Mouse (Mus musculus) retina, embryonic 14.5 days (tissue): ENCODE measurements around the gene Pdpk1.
A peak's percentile ranks its signal among the peaks of the same experiment; 100 is the strongest.
"Not testable (repeated sequence)": the region's sequence is repeated elsewhere in the genome, so short reads cannot be mapped to it uniquely, and the experiment has no call there.

Experiments used
- DNase-seq: peaks from one replicate; pipeline ENCODE4 v3.0.0-alpha.2; 2015; ENCODE audit warnings: low spot score

Pdpk1 gene

GRCm38 (mm10) chr17:24162584-24163175 is 12.0 kb upstream of the Pdpk1 start:
- DNase-seq = no peak

GRCm38 (mm10) chr17:24161466-24161865 is 10.7 kb upstream of the Pdpk1 start:
- DNase-seq = no peak

GRCm38 (mm10) chr17:24157526-24157925 is 6.8 kb upstream of the Pdpk1 start:
- no peak for DNase-seq

GRCm38 (mm10) chr17:24157121-24157520 is 6.4 kb upstream of the Pdpk1 start:
- DNase-seq = no peak

- no peak for DNase-seq
These were observed 5.7 kb upstream of the Pdpk1 start for GRCm38 (mm10) chr17:24156394-24156793.

GRCm38 (mm10) chr17:24155742-24156141 is 5.0 kb upstream of the Pdpk1 start:
- DNase-seq = no peak

GRCm38 (mm10) chr17:24154463-24154862 is 3.7 kb upstream of the Pdpk1 start:
- no peak for DNase-seq

GRCm38 (mm10) chr17:24151890-24152563 is 1.3 kb upstream of the Pdpk1 start:
- DNase-seq = peak; percentile 88

- DNase-seq = no peak
These were observed 658 bp upstream of the Pdpk1 start for GRCm38 (mm10) chr17:24151382-24151781.

GRCm38 (mm10) chr17:24149421-24149820 is 1.3 kb downstream of the Pdpk1 start:
- DNase-seq = no peak

- no peak for DNase-seq
These were observed 7.8 kb downstream of the Pdpk1 start for GRCm38 (mm10) chr17:24142897-24143296.

GRCm38 (mm10) chr17:24141425-24141920 is 9.3 kb downstream of the Pdpk1 start:
- DNase-seq = peak; percentile 97

- DNase-seq = peak; percentile 28
These were observed 9.8 kb downstream of the Pdpk1 start for GRCm38 (mm10) chr17:24140845-24141424.

- no peak for DNase-seq
These were observed 10.8 kb downstream of the Pdpk1 start for GRCm38 (mm10) chr17:24139968-24140367.

- no peak for DNase-seq
These were observed 11.5 kb downstream of the Pdpk1 start for GRCm38 (mm10) chr17:24139256-24139655.

- no peak for DNase-seq
These were observed 13.4 kb downstream of the Pdpk1 start for GRCm38 (mm10) chr17:24137226-24137880.

- no peak for DNase-seq
These were observed 16.7 kb downstream of the Pdpk1 start for GRCm38 (mm10) chr17:24134062-24134461.

- not testable (repeated sequence) for DNase-seq
These were observed 17.8 kb downstream of the Pdpk1 start for GRCm38 (mm10) chr17:24132919-24133318.

GRCm38 (mm10) chr17:24131570-24131969 is 19.2 kb downstream of the Pdpk1 start:
- DNase-seq = no peak

- not testable (repeated sequence) for DNase-seq
These were observed 21.5 kb downstream of the Pdpk1 start for GRCm38 (mm10) chr17:24129246-24129645.

GRCm38 (mm10) chr17:24127592-24127991 is 23.1 kb downstream of the Pdpk1 start:
- DNase-seq = no peak

GRCm38 (mm10) chr17:24126801-24127200 is 23.9 kb downstream of the Pdpk1 start:
- no peak for DNase-seq

GRCm38 (mm10) chr17:24119446-24119845 is 31.3 kb downstream of the Pdpk1 start:
- DNase-seq = no peak
